Mouse (Mus musculus) cerebellum, adult 2 months (tissue): ENCODE results near the gene Tmub2. TPM values are rescaled to one million over a fixed set of nuclear protein-coding genes. Genes with fewer than 3 reads are reported as not detected.

Experiments
- DNase-seq, 2 experiments: peaks; one replicate each; pipeline ENCODE4 v3.0.0; 2021
- H3K27ac ChIP-seq: fragments of 200-500 bp; 2 replicates; pipeline ENCODE4 v1.5.1; 2012; ENCODE audit warnings: low read length, control low read depth, inconsistent platforms; ENCODE audit not compliant: insufficient read depth
- H3K27me3 ChIP-seq: fragments of 200-500 bp; 2 replicates; pipeline ENCODE4 v1.6.1; 2012; ENCODE audit warnings: inconsistent platforms, mild to moderate bottlenecking, low read length, moderate library complexity; ENCODE audit not compliant: control insufficient read depth, insufficient read depth
- H3K4me1 ChIP-seq: fragments of 200-500 bp; 2 replicates; pipeline ENCODE4 v1.6.1; 2011; ENCODE audit warnings: low read length; ENCODE audit not compliant: control insufficient read depth, insufficient read depth
- H3K4me3 ChIP-seq: fragments of 200-500 bp; replicated peaks from 2 replicates; pipeline ENCODE3; 2011; ENCODE audit warnings: mild to moderate bottlenecking, low read depth, low read length, control low read depth; ENCODE audit not compliant: insufficient read depth
- CTCF ChIP-seq: fragments of 200-500 bp; IDR thresholded peaks from 2 replicates; pipeline ENCODE4 v1.5.1; 2011; ENCODE audit warnings: low read depth, mild to moderate bottlenecking, control low read depth, low read length, moderate library complexity, borderline replicate concordance; ENCODE audit not compliant: insufficient read depth
- POLR2A ChIP-seq: fragments of 200-500 bp; IDR thresholded peaks from 2 replicates; pipeline ENCODE4 v1.6.1; 2011; ENCODE audit warnings: low read length, control low read depth, borderline replicate concordance; ENCODE audit not compliant: insufficient read depth
- WGBS: fragments of 180-500 bp; shearing (Covaris S2); methylation state at CpG from one replicate; pipeline ENCODE4 v1.1.7; 2018; 5-methylcytosine and 5-hydroxymethylcytosine counted together
- polyA plus RNA-seq: library from polyadenylated mRNA; depleted of rRNA; stranded (reverse); fragments of >200 nt; gene quantifications from 2 replicates; pipeline ENCODE4 v1.2.3, GENCODE M21; 2012

The Tmub2 gene
- polyA plus RNA-seq, 1 experiment, result 82.7 TPM

- TF ChIP-seq POLR2A (no peak), CTCF (no peak)
- no peak for DNase-seq
- 86% methylated on average over 1 of the region's 1 CpGs for WGBS
- no peak overlapping the region for H3K27ac ChIP-seq
- no peaks in the 10 kb centered on the region for H3K27me3 ChIP-seq
- H3K4me3 ChIP-seq, result no peak overlapping the region
- H3K4me1 ChIP-seq, result no peaks in the 10 kb centered on the region; the same call in 1 of the 2 replicates
These were observed 38.8 kb downstream of the Tmub2 start for GRCm38 (mm10) chr11:102323516-102323915.

GRCm38 (mm10) chr11:102327250-102327649 is 42.5 kb downstream of the Tmub2 start:
- no peak for TF ChIP-seq POLR2A
- TF ChIP-seq CTCF, result no peak

GRCm38 (mm10) chr11:102327839-102328238 is 43.1 kb downstream of the Tmub2 start:
- Histone ChIP-seq H3K27me3 (no peaks in the 10 kb centered on the region), H3K27ac (no peak overlapping the region), H3K4me1 (no peaks in the 10 kb centered on the region), H3K4me3 (no peak overlapping the region)
- TF ChIP-seq CTCF (no peak), POLR2A (no peak)
- 85% methylated on average over 7 of the region's 7 CpGs for WGBS
- DNase-seq, result no peak

More at GRCm38 (mm10) chr11:102327250-102327649, 42.5 kb downstream of the Tmub2 start:
- Histone ChIP-seq H3K27ac (no peak overlapping the region), H3K4me3 (no peak overlapping the region), H3K4me1 (no peaks in the 10 kb centered on the region), H3K27me3 (no peaks in the 10 kb centered on the region)
- WGBS, result 44% methylated on average over 5 of the region's 5 CpGs
- DNase-seq, result no peak

GRCm38 (mm10) chr11:102329518-102329917 is 44.8 kb downstream of the Tmub2 start:
- no peak overlapping the region for H3K27ac ChIP-seq
- H3K4me3 ChIP-seq, result no peak overlapping the region
- no peak for DNase-seq
- no peaks in the 10 kb centered on the region for H3K27me3 ChIP-seq
- TF ChIP-seq POLR2A (no peak), CTCF (no peak)
- H3K4me1 ChIP-seq, result no peaks in the 10 kb centered on the region

GRCm38 (mm10) chr11:102330039-102330438 is 45.3 kb downstream of the Tmub2 start:
- H3K4me1 ChIP-seq, result no peaks in the 10 kb centered on the region; the same call in 1 of the 2 replicates
- no peak for DNase-seq
- H3K4me3 ChIP-seq, result no peak overlapping the region
- TF ChIP-seq POLR2A, result no peak
- no peak for TF ChIP-seq CTCF
- no peak overlapping the region for H3K27ac ChIP-seq
- WGBS, result 74% methylated on average over 3 of the region's 3 CpGs
- H3K27me3 ChIP-seq, result no peaks in the 10 kb centered on the region

GRCm38 (mm10) chr11:102331806-102332205 is 47.1 kb downstream of the Tmub2 start:
- Histone ChIP-seq H3K27ac (no peak overlapping the region), H3K4me3 (no peak overlapping the region), H3K27me3 (no peaks in the 10 kb centered on the region), H3K4me1 (peaks cover 4% of the 10 kb centered on the region)
- DNase-seq, result no peak
- 58% methylated on average over 4 of the region's 4 CpGs for WGBS
- no peak for TF ChIP-seq POLR2A
- no peak for TF ChIP-seq CTCF

GRCm38 (mm10) chr11:102333061-102333460 is 48.3 kb downstream of the Tmub2 start:
- DNase-seq, result no peak
- Histone ChIP-seq H3K4me1 (peaks cover 4% of the 10 kb centered on the region), H3K27ac (no peak overlapping the region), H3K4me3 (no peak overlapping the region), H3K27me3 (no peaks in the 10 kb centered on the region)
- TF ChIP-seq CTCF, result no peak
- TF ChIP-seq POLR2A, result no peak

GRCm38 (mm10) chr11:102334010-102334409 is 49.3 kb downstream of the Tmub2 start:
- Histone ChIP-seq H3K4me3 (no peak overlapping the region), H3K4me1 (peaks cover 7% of the 10 kb centered on the region), H3K27me3 (no peaks in the 10 kb centered on the region), H3K27ac (no peak overlapping the region)
- 67% methylated on average over 4 of the region's 4 CpGs for WGBS
- no peak for TF ChIP-seq CTCF
- no peak for TF ChIP-seq POLR2A
- no peak for DNase-seq
